Mouse (Mus musculus): ENCODE measurements around the gene Atp6v1f.

DNA sequence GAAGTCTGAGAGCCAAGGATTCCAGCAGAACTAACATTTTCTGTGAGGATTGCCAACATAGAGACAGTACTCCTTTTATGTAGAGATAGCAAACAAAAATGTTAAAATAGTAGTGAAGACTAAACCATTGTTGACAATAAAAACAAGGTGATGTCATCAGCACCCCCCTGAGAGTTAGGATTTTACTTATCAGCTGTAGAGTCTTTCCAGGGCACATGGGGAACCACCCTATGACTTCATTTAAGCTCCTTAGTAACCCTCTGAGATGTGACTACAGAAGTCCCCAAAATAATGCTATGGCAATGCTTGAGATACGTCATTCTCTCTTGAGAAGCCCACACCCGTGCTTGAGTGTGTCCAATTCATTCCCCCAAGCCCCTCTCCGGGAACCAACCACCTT lies 4.1 kb upstream of the Atp6v1f start:
- no peak for TF ChIP-seq CTCF (IDR thresholded peaks at IDR 0.05; ENCODE audit: insufficient read depth, low read depth, low read length)
- no peak for TF ChIP-seq POLR2A (IDR thresholded peaks at IDR 0.05; ENCODE audit: insufficient read depth, low read depth, low read length)

Measured in olfactory bulb, adult 2 months (tissue).